Mouse (Mus musculus): Measurements from ENCODE around the gene Loxl1.

Gene Loxl1

GRCm38 (mm10) chr9:58312944-58313359 is at the start of gene Loxl1:
Gene Loxl1 (minus strand): TSS chr9:58313186.
- peak; percentile 63 for DNase-seq (ENCODE audit: low read depth, low spot score)

- DNase-seq (ENCODE audit: low read depth, low spot score), result no peak
Measured at GRCm38 (mm10) chr9:58361956-58362355, 49.0 kb upstream of the Loxl1 start.

- DNase-seq (ENCODE audit: low read depth, low spot score), result no peak
Measured at GRCm38 (mm10) chr9:58361373-58361772, 48.4 kb upstream of the Loxl1 start.

GRCm38 (mm10) chr9:58355262-58356050 is 42.5 kb upstream of the Loxl1 start:
- DNase-seq (ENCODE audit: low read depth, low spot score), result no peak

GRCm38 (mm10) chr9:58354701-58355100 is 41.7 kb upstream of the Loxl1 start:
- no peak for DNase-seq (ENCODE audit: low read depth, low spot score)

- DNase-seq (ENCODE audit: low read depth, low spot score), result no peak
Measured at GRCm38 (mm10) chr9:58353224-58353623, 40.2 kb upstream of the Loxl1 start.

- no peak for DNase-seq (ENCODE audit: low read depth, low spot score)
Measured at GRCm38 (mm10) chr9:58347795-58348194, 34.8 kb upstream of the Loxl1 start.

- DNase-seq (ENCODE audit: low read depth, low spot score), result peak; percentile 38
Measured at GRCm38 (mm10) chr9:58346498-58346897, 33.5 kb upstream of the Loxl1 start.

GRCm38 (mm10) chr9:58345963-58346362 is 33.0 kb upstream of the Loxl1 start:
- DNase-seq (ENCODE audit: low read depth, low spot score), result no peak

- no peak for DNase-seq (ENCODE audit: low read depth, low spot score)
Measured at GRCm38 (mm10) chr9:58341795-58342194, 28.8 kb upstream of the Loxl1 start.

GRCm38 (mm10) chr9:58336650-58337281 is 23.8 kb upstream of the Loxl1 start:
- DNase-seq (ENCODE audit: low read depth, low spot score), result no peak

GRCm38 (mm10) chr9:58331276-58331675 is 18.3 kb upstream of the Loxl1 start:
- no peak for DNase-seq (ENCODE audit: low read depth, low spot score)

- DNase-seq (ENCODE audit: low read depth, low spot score), result no peak
Measured at GRCm38 (mm10) chr9:58330293-58330692, 17.3 kb upstream of the Loxl1 start.

GRCm38 (mm10) chr9:58327382-58327781 is 14.4 kb upstream of the Loxl1 start:
- no peak for DNase-seq (ENCODE audit: low read depth, low spot score)

- no peak for DNase-seq (ENCODE audit: low read depth, low spot score)
Measured at GRCm38 (mm10) chr9:58326477-58327180, 13.6 kb upstream of the Loxl1 start.

GRCm38 (mm10) chr9:58321681-58322080 is 8.7 kb upstream of the Loxl1 start:
- DNase-seq (ENCODE audit: low read depth, low spot score), result no peak

- no peak for DNase-seq (ENCODE audit: low read depth, low spot score)
Measured at GRCm38 (mm10) chr9:58318317-58318716, 5.3 kb upstream of the Loxl1 start.

GRCm38 (mm10) chr9:58317381-58317780 is 4.4 kb upstream of the Loxl1 start:
- DNase-seq (ENCODE audit: low read depth, low spot score), result no peak

GRCm38 (mm10) chr9:58316784-58317183 is 3.8 kb upstream of the Loxl1 start:
- no peak for DNase-seq (ENCODE audit: low read depth, low spot score)

GRCm38 (mm10) chr9:58315850-58316249 is 2.9 kb upstream of the Loxl1 start:
- DNase-seq (ENCODE audit: low read depth, low spot score), result no peak

- no peak for DNase-seq (ENCODE audit: low read depth, low spot score)
Measured at GRCm38 (mm10) chr9:58314682-58315360, 1.8 kb upstream of the Loxl1 start.

All from embryo, embryonic 11.5 days (tissue).